Mouse (Mus musculus) lung, embryonic 16.5 days (tissue): Measurements from ENCODE around the gene Nsg1. TPM values are rescaled to one million over a fixed set of nuclear protein-coding genes. Genes with fewer than 3 reads are reported as not detected.

Experiments
- ATAC-seq: fragments of 200-750 bp; cut with Nextera tagmentation; 2 replicates; pipeline ENCODE4 v1.8.0; 2017; ENCODE audit warnings: low read depth, mild to moderate bottlenecking, moderate library complexity
- H3K27ac ChIP-seq: fragments of 300-500 bp; sonication (generic); 2 replicates; pipeline ENCODE4 v1.5.1; 2014; ENCODE audit warnings: mild to moderate bottlenecking, control low read depth, low read length
- H3K27me3 ChIP-seq: fragments of 300-500 bp; sonication (generic); 2 replicates; pipeline ENCODE4 v1.6.1; 2014; ENCODE audit warnings: low read depth, low read length, mixed read lengths; ENCODE audit not compliant: control insufficient read depth, insufficient read depth
- H3K36me3 ChIP-seq: fragments of 300-500 bp; sonication (generic); 2 replicates; pipeline ENCODE4 v1.6.1; 2014; ENCODE audit warnings: low read length; ENCODE audit not compliant: control insufficient read depth, insufficient read depth
- H3K4me1 ChIP-seq: fragments of 300-500 bp; sonication (generic); replicated peaks from 2 replicates; pipeline ENCODE4 v1.6.1; 2014; ENCODE audit warnings: low read length, mixed read lengths; ENCODE audit not compliant: control insufficient read depth, insufficient read depth
- H3K4me2 ChIP-seq: fragments of 300-500 bp; sonication (generic); 2 replicates; pipeline ENCODE4 v1.6.1; 2014; ENCODE audit warnings: low read depth, low read length, control low read depth
- H3K4me3 ChIP-seq: fragments of 300-500 bp; sonication (generic); 2 replicates; pipeline ENCODE4 v1.5.1; 2014; ENCODE audit warnings: mild to moderate bottlenecking, low read length, control low read depth
- H3K9ac ChIP-seq: fragments of 300-500 bp; sonication (generic); 2 replicates; pipeline ENCODE4 v1.6.1; 2014; ENCODE audit warnings: low read length, control low read depth
- H3K9me3 ChIP-seq: fragments of 300-500 bp; sonication (generic); 2 replicates; pipeline ENCODE4 v1.6.1; 2016; ENCODE audit warnings: low read length; ENCODE audit not compliant: control insufficient read depth
- WGBS: fragments of 180-500 bp; shearing (Covaris S2); extraction: QIAGEN DNeasy Blood & Tissue Kit; methylation state at CpG from one replicate; pipeline ENCODE4 v1.1.7; 2014; 5-methylcytosine and 5-hydroxymethylcytosine counted together
- polyA plus RNA-seq: library from polyadenylated mRNA; unstranded; fragments of >200 nt; fragmentation: Nextera tagmentation; extraction: Ambion mirVana; gene quantifications from 2 replicates; pipeline ENCODE4 v1.2.1, GENCODE M21; 2015

Nsg1 gene
- polyA plus RNA-seq, 1 experiment from 2014 or later = 66.1 TPM

GRCm38 (mm10) chr5:38152201-38153108 is 7.3 kb downstream of the Nsg1 start:
- 74% methylated on average over 10 of the region's 10 CpGs for WGBS
- H3K9me3 ChIP-seq = 0 out of 2 replicates have a peak, but pooled peaks cover 2% of the 10 kb centered on the region

GRCm38 (mm10) chr5:38151264-38151663 is 8.4 kb downstream of the Nsg1 start:
- no peak overlapping the region for H3K4me2 ChIP-seq
- 55% methylated on average over 3 of the region's 3 CpGs for WGBS
- H3K4me1 ChIP-seq = no peaks in the 10 kb centered on the region
- H3K4me3 ChIP-seq = no peak overlapping the region
- H3K9me3 ChIP-seq = 0 out of 2 replicates have a peak, but pooled peaks cover 2% of the 10 kb centered on the region
- no peak overlapping the region for H3K27ac ChIP-seq
- H3K36me3 ChIP-seq = peaks cover 12% of the 10 kb centered on the region
- H3K27me3 ChIP-seq = no peaks in the 10 kb centered on the region
- ATAC-seq = no peak
- H3K9ac ChIP-seq = no peak overlapping the region

More at GRCm38 (mm10) chr5:38152201-38153108, 7.3 kb downstream of the Nsg1 start:
- ATAC-seq = no peak
- peaks cover 12% of the 10 kb centered on the region for H3K36me3 ChIP-seq
- no peak overlapping the region for H3K4me2 ChIP-seq
- H3K4me3 ChIP-seq = no peak overlapping the region
- H3K27ac ChIP-seq = no peak overlapping the region
- no peak overlapping the region for H3K9ac ChIP-seq
- no peaks in the 10 kb centered on the region for H3K4me1 ChIP-seq
- H3K27me3 ChIP-seq = no peaks in the 10 kb centered on the region

- H3K9ac ChIP-seq = no peak overlapping the region
- 78% methylated on average over 6 of the region's 6 CpGs for WGBS
- no peaks in the 10 kb centered on the region for H3K27me3 ChIP-seq
- no peak overlapping the region for H3K4me2 ChIP-seq
- H3K27ac ChIP-seq = no peak overlapping the region
- no peak overlapping the region for H3K4me3 ChIP-seq
- peaks cover 10% of the 10 kb centered on the region for H3K36me3 ChIP-seq
- ATAC-seq = peak; percentile 68
- H3K4me1 ChIP-seq = no peaks in the 10 kb centered on the region
- 0 out of 2 replicates have a peak, but pooled peaks cover 2% of the 10 kb centered on the region for H3K9me3 ChIP-seq
Measured at GRCm38 (mm10) chr5:38146524-38146923, 13.2 kb downstream of the Nsg1 start.

GRCm38 (mm10) chr5:38140893-38141292 is 18.8 kb downstream of the Nsg1 start:
- Histone ChIP-seq H3K36me3 (peaks cover 4% of the 10 kb centered on the region; the same call in 1 of the 2 replicates), H3K27ac (no peak overlapping the region), H3K4me2 (no peak overlapping the region), H3K9ac (no peak overlapping the region), H3K4me1 (no peaks in the 10 kb centered on the region), H3K27me3 (no peaks in the 10 kb centered on the region), H3K4me3 (no peak overlapping the region), H3K9me3 (no peaks in the 10 kb centered on the region)
- ATAC-seq = no peak
- WGBS = 71% methylated on average over 6 of the region's 6 CpGs

- ATAC-seq = 0 out of 2 replicates have a peak, but pooled peaks have one; percentile 26
- Histone ChIP-seq H3K27me3 (no peaks in the 10 kb centered on the region), H3K36me3 (peaks cover 6% of the 10 kb centered on the region; the same call in 1 of the 2 replicates), H3K27ac (no peak overlapping the region), H3K4me1 (no peaks in the 10 kb centered on the region), H3K4me3 (no peak overlapping the region), H3K9ac (no peak overlapping the region), H3K4me2 (no peak overlapping the region), H3K9me3 (no peaks in the 10 kb centered on the region)
- whole genome bisulfite sequencing = 69% methylated on average over 9 of the region's 9 CpGs
Measured at GRCm38 (mm10) chr5:38137163-38137562, 22.5 kb downstream of the Nsg1 start.

- H3K9ac ChIP-seq = no peak overlapping the region
- no peak overlapping the region for H3K4me2 ChIP-seq
- no peaks in the 10 kb centered on the region for H3K9me3 ChIP-seq
- no peak for ATAC-seq
- 92% methylated on average over 9 of the region's 9 CpGs for WGBS
- H3K4me1 ChIP-seq = no peaks in the 10 kb centered on the region
- no peak overlapping the region for H3K4me3 ChIP-seq
- H3K36me3 ChIP-seq = peaks cover 6% of the 10 kb centered on the region; the same call in 1 of the 2 replicates
- no peak overlapping the region for H3K27ac ChIP-seq
- no peaks in the 10 kb centered on the region for H3K27me3 ChIP-seq
Measured at GRCm38 (mm10) chr5:38136247-38136646, 23.5 kb downstream of the Nsg1 start.

GRCm38 (mm10) chr5:38129339-38129738 is 30.4 kb downstream of the Nsg1 start:
- Histone ChIP-seq H3K9ac (no peak overlapping the region), H3K27ac (no peak overlapping the region), H3K27me3 (no peaks in the 10 kb centered on the region), H3K4me3 (no peak overlapping the region), H3K36me3 (no peaks in the 10 kb centered on the region), H3K4me1 (no peaks in the 10 kb centered on the region), H3K9me3 (no peaks in the 10 kb centered on the region), H3K4me2 (no peak overlapping the region)
- ATAC-seq = no peak
- WGBS = 87% methylated on average over 2 of the region's 2 CpGs

GRCm38 (mm10) chr5:38126519-38127306 is 33.0 kb downstream of the Nsg1 start:
- WGBS = 81% methylated on average over 13 of the region's 13 CpGs
- Histone ChIP-seq H3K9ac (no peak overlapping the region), H3K27me3 (no peaks in the 10 kb centered on the region), H3K4me2 (no peak overlapping the region), H3K4me1 (no peaks in the 10 kb centered on the region), H3K4me3 (no peak overlapping the region), H3K9me3 (no peaks in the 10 kb centered on the region), H3K36me3 (0 out of 2 replicates have a peak, but pooled peaks cover 2% of the 10 kb centered on the region), H3K27ac (no peak overlapping the region)
- ATAC-seq = no peak

- Histone ChIP-seq H3K27me3 (no peaks in the 10 kb centered on the region), H3K4me3 (no peak overlapping the region), H3K36me3 (0 out of 2 replicates have a peak, but pooled peaks cover 2% of the 10 kb centered on the region), H3K4me1 (no peaks in the 10 kb centered on the region), H3K9ac (no peak overlapping the region), H3K9me3 (no peaks in the 10 kb centered on the region), H3K4me2 (no peak overlapping the region), H3K27ac (no peak overlapping the region)
- no peak for ATAC-seq
- 49% methylated on average over 7 of the region's 7 CpGs for WGBS
Measured at GRCm38 (mm10) chr5:38121699-38122098, 38.0 kb downstream of the Nsg1 start.
